Mouse (Mus musculus) intestine, embryonic 16.5 days (tissue): ENCODE results near the gene D930048N14Rik. TPM values are rescaled to one million over a fixed set of nuclear protein-coding genes. Genes with fewer than 3 reads are reported as not detected.

Experiments
- ATAC-seq: fragments of 200-750 bp; cut with Nextera tagmentation; 2 replicates; pipeline ENCODE4 v1.8.0; 2017; ENCODE audit warnings: moderate TSS enrichment, moderate library complexity
- H3K27ac ChIP-seq: fragments of 300-500 bp; sonication (generic); 2 replicates; pipeline ENCODE4 v1.5.1; 2014; ENCODE audit warnings: mild to moderate bottlenecking, low read length
- H3K27me3 ChIP-seq: fragments of 300-500 bp; sonication (generic); replicated peaks from 2 replicates; pipeline ENCODE4 v1.6.1; 2014; ENCODE audit warnings: low read length, control low read depth, mixed read lengths; ENCODE audit not compliant: control insufficient read depth, insufficient read depth
- H3K36me3 ChIP-seq: fragments of 300-500 bp; sonication (generic); 2 replicates; pipeline ENCODE4 v1.6.1; 2014; ENCODE audit warnings: low read length, control low read depth; ENCODE audit not compliant: control insufficient read depth, insufficient read depth
- H3K4me1 ChIP-seq: fragments of 300-500 bp; sonication (generic); 2 replicates; pipeline ENCODE4 v1.6.1; 2014; ENCODE audit warnings: low read length, control low read depth, mixed read lengths; ENCODE audit not compliant: control insufficient read depth, insufficient read depth
- H3K4me2 ChIP-seq: fragments of 300-500 bp; sonication (generic); 2 replicates; pipeline ENCODE4 v1.6.1; 2014; ENCODE audit warnings: low read depth, low read length, control low read depth
- H3K4me3 ChIP-seq: fragments of 300-500 bp; sonication (generic); 2 replicates; pipeline ENCODE4 v1.5.1; 2014; ENCODE audit warnings: mild to moderate bottlenecking, low read length
- H3K9ac ChIP-seq: fragments of 300-500 bp; sonication (generic); 2 replicates; pipeline ENCODE4 v1.6.1; 2014; ENCODE audit warnings: low read depth, low read length
- H3K9me3 ChIP-seq: fragments of 300-500 bp; sonication (generic); 2 replicates; pipeline ENCODE4 v1.6.1; 2016; ENCODE audit warnings: low read length, control low read depth; ENCODE audit not compliant: control insufficient read depth
- WGBS: fragments of 180-500 bp; shearing (Covaris S2); extraction: QIAGEN DNeasy Blood & Tissue Kit; methylation state at CpG from one replicate; pipeline ENCODE4 v1.1.7; 2014; 5-methylcytosine and 5-hydroxymethylcytosine counted together
- polyA plus RNA-seq: library from polyadenylated mRNA; unstranded; fragments of >200 nt; fragmentation: Nextera tagmentation; extraction: Ambion mirVana; gene quantifications from 2 replicates; pipeline ENCODE4 v1.2.1, GENCODE M21; 2015

Gene D930048N14Rik
- polyA plus RNA-seq, 1 experiment from 2014 or later: 3.7 TPM

DNA sequence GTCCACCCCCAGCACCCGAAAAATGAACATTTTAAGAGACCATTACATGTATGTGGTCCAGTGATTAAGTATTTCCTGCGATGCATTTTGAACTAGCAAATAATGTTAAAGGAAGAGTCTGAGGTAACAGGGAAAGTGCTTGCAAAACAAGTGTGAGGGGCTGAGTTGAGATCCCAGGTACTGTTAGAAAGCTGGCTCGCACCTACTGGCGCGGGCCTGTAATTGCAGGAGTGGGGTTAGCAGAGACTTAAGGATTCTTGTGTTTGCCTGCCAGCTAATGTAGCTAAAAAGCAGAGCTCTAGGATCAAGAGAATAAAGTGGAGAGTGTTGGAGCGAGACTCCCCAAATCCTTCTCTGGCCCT lies 14.4 kb upstream of the D930048N14Rik start:
- 3% methylated on average over 6 of the region's 6 CpGs for WGBS
- no peaks in the 10 kb centered on the region for H3K36me3 ChIP-seq
- peaks cover 16% of the 10 kb centered on the region for H3K4me1 ChIP-seq
- peak overlapping the region; percentile 61 for H3K4me3 ChIP-seq
- ATAC-seq: peak; percentile 39
- H3K27me3 ChIP-seq: no peaks in the 10 kb centered on the region
- H3K27ac ChIP-seq: peak overlapping the region; percentile 88
- H3K9me3 ChIP-seq: no peaks in the 10 kb centered on the region
- peak overlapping the region; percentile 86 for H3K9ac ChIP-seq
- peak overlapping the region; percentile 81 for H3K4me2 ChIP-seq

DNA sequence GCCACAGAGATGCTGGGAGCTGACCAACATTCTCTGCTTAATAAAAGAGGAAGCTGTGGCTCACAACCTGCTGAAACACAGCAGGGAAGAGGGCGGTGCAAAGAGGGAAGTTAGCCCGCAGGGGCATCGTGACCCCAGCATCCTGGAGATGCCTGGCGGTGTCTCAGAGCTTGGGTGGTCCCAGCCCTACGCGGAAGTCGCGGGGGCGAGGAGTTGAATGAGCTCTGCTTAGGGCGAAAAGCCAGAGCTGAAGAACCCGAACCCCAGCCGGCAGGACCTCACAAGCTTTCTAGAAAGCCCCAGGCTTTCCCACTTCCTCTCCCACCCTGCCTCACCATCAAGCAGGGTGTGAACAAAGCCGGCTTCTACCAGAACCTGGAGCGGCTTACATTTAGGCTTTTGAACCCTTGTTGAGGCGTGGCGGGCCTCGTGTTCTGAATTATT lies 12.8 kb upstream of the D930048N14Rik start:
- no peak for ATAC-seq
- H3K4me3 ChIP-seq: 0 out of 2 replicates have a peak overlapping the region, but pooled peaks have one; percentile 13
- WGBS: 10% methylated on average over 17 of the region's 17 CpGs

DNA sequence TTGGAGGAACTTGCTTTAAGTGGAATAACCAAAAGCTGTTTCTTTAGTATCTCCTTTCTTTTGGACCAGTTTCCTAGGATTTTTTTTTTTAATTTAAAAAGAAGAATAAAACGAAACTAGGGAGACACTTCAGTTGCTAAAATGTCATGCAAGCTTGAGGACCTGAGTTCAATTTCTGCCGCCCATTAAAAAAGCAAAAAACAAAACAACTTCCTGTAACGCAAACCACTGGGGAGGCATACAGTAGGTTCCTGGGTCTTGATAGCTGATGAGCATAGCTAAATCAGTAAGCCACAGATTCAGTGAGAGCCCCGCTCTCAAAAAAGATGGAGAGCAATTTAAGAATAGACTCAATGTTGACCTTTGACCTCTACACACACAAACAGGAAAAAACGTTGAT lies 12.3 kb upstream of the D930048N14Rik start:
- no peaks in the 10 kb centered on the region for H3K27me3 ChIP-seq
- no peak for ATAC-seq
- H3K27ac ChIP-seq: 0 out of 2 replicates have a peak overlapping the region, but pooled peaks have one; percentile 43
- H3K4me1 ChIP-seq: peaks cover 20% of the 10 kb centered on the region
- 70% methylated on average over 5 of the region's 5 CpGs for WGBS
- H3K4me3 ChIP-seq: no peak overlapping the region
- peaks cover under 1% of the 10 kb centered on the region; the same call in 1 of the 2 replicates for H3K36me3 ChIP-seq
- H3K9me3 ChIP-seq: no peaks in the 10 kb centered on the region
- 0 out of 2 replicates have a peak overlapping the region, but pooled peaks have one; percentile 31 for H3K9ac ChIP-seq
- H3K4me2 ChIP-seq: peak overlapping the region; percentile 26; the same call in 1 of the 2 replicates

More for the DNA sequence above, 12.8 kb upstream of the D930048N14Rik start:
- no peaks in the 10 kb centered on the region for H3K9me3 ChIP-seq
- peak overlapping the region; percentile 43; the same call in 1 of the 2 replicates for H3K27ac ChIP-seq
- peak overlapping the region; percentile 26 for H3K4me2 ChIP-seq
- no peaks in the 10 kb centered on the region for H3K36me3 ChIP-seq
- H3K27me3 ChIP-seq: no peaks in the 10 kb centered on the region
- peaks cover 16% of the 10 kb centered on the region for H3K4me1 ChIP-seq
- peak overlapping the region; percentile 31; the same call in 1 of the 2 replicates for H3K9ac ChIP-seq

DNA sequence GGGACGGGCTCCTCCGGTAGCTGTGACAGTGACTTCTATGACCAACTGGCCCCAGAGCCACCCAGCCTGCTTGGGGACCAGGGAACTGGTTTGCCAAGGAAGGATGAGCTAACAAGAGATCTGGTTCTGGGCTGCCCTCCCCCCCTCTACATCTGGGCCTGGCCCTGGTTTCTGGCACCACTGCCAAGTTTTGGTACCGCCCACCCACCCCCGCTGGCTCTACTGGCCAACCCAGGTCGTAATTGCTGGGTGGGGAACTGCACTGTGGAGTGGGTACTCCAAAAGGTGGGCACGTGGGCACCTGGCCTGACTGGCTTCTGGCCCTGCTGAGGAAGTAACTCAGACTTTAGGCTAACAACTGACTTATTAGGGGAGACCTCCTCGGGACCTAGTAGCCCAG lies 10.0 kb upstream of the D930048N14Rik start:
- Histone ChIP-seq H3K27me3 (no peaks in the 10 kb centered on the region), H3K36me3 (peaks cover 6% of the 10 kb centered on the region; the same call in 1 of the 2 replicates), H3K27ac (0 out of 2 replicates have a peak overlapping the region, but pooled peaks have one; percentile 4), H3K4me3 (no peak overlapping the region), H3K4me1 (peaks cover 19% of the 10 kb centered on the region), H3K9ac (no peak overlapping the region), H3K9me3 (no peaks in the 10 kb centered on the region), H3K4me2 (no peak overlapping the region)
- WGBS: 82% methylated on average over 7 of the region's 7 CpGs
- ATAC-seq: no peak

DNA sequence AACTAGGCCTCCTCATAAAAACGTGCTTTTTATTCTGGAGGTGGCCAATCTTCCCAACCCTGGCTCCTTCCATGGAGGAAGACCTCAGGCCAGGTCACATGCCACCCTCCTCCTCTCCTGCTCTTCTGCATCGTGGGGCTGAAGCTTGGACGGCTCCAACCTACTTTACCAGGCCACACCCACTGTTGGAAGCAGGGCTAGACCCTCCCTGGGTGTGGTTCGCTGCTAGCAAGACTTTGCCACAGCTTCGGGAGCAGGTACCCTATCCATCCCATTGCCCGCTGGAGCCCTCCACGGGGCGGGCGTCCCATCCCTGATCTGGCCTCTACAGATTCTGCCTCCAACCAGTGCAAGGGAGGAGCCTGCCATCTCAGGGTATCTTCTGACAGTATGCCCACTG lies 7.6 kb upstream of the D930048N14Rik start:
- Histone ChIP-seq H3K27ac (no peak overlapping the region), H3K4me3 (no peak overlapping the region), H3K36me3 (peaks cover 6% of the 10 kb centered on the region; the same call in 1 of the 2 replicates), H3K9ac (peak overlapping the region; percentile 14; the same call in 1 of the 2 replicates), H3K4me2 (no peak overlapping the region), H3K27me3 (no peaks in the 10 kb centered on the region), H3K4me1 (peaks cover 20% of the 10 kb centered on the region), H3K9me3 (no peaks in the 10 kb centered on the region)
- WGBS: 68% methylated on average over 9 of the region's 9 CpGs
- ATAC-seq: no peak

DNA sequence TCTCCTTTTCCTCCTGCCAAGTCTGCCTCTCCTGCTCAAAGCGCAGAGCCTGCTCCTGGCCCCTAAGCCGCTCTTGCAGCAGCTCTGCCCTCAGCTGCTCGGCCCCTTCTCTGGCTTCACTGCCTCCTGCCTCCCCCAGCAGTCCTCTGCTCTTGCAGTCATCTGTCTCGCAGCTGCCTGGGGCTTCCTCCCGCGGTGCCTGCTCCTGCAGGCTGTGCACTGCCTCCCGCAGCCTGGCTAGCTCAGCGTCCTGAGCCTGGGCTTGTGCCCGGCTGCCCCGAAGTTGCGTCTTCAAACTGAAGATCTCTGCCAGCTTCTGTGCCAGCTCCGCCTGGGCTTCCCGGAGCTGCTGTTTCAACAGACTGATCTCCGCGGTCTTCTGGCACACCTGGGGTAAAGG lies 7.0 kb upstream of the D930048N14Rik start:
- Histone ChIP-seq H3K27ac (peak overlapping the region; percentile 28; the same call in 1 of the 2 replicates), H3K27me3 (no peaks in the 10 kb centered on the region), H3K4me2 (no peak overlapping the region), H3K9me3 (no peaks in the 10 kb centered on the region), H3K4me3 (no peak overlapping the region), H3K9ac (peak overlapping the region; percentile 14; the same call in 1 of the 2 replicates), H3K4me1 (peaks cover 26% of the 10 kb centered on the region), H3K36me3 (peaks cover 6% of the 10 kb centered on the region; the same call in 1 of the 2 replicates)
- no peak for ATAC-seq
- 56% methylated on average over 15 of the region's 15 CpGs for WGBS

DNA sequence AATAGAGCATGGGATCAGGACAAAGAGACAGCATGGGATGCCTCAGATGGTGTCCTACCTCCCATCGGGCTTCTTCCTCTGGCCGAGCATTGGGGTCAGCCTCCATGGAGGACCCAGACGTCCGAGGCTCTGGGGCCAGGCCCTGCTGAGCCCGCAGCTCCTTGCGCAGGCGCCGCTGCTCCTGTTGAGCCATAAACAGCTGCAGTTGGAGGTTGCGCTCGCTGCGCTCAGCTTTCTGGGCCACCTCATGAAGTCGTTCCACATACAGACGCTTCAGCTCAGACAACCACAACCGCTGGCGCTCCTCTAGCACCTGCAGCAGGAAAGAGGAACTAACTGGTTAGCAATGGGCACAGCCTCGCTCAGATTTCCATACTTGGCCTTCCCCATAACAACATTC lies 6.5 kb upstream of the D930048N14Rik start:
- no peak overlapping the region for H3K4me3 ChIP-seq
- H3K9me3 ChIP-seq: no peaks in the 10 kb centered on the region
- no peak for ATAC-seq
- H3K9ac ChIP-seq: 0 out of 2 replicates have a peak overlapping the region, but pooled peaks have one; percentile 14
- no peak overlapping the region for H3K4me2 ChIP-seq
- peaks cover 31% of the 10 kb centered on the region for H3K4me1 ChIP-seq
- 72% methylated on average over 16 of the region's 16 CpGs for WGBS
- no peak overlapping the region for H3K27ac ChIP-seq
- H3K36me3 ChIP-seq: peaks cover 6% of the 10 kb centered on the region; the same call in 1 of the 2 replicates
- H3K27me3 ChIP-seq: no peaks in the 10 kb centered on the region

DNA sequence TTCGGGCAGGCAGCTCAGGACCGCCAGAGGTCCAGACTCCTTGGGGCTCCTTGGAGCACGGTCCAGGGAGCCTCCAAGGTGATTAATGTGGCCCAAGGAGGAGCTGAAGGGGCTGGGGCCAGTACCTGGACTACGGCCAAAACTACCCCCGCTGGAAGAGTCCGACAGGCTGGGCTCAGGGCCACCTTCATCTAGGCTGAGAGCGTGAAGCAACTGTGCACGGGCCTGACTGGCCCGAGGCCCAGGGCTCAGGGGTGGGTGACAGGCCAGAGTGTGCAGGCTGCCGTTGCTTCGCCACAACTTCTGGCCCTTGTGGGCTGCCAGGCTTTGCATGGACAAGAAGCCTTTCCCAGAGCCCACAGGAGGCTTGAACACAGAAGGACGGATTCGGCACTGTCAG lies 5.5 kb upstream of the D930048N14Rik start:
- no peak overlapping the region for H3K4me3 ChIP-seq
- WGBS: 76% methylated on average over 13 of the region's 13 CpGs
- no peaks in the 10 kb centered on the region for H3K9me3 ChIP-seq
- H3K27me3 ChIP-seq: no peaks in the 10 kb centered on the region
- peaks cover 6% of the 10 kb centered on the region; the same call in 1 of the 2 replicates for H3K36me3 ChIP-seq
- H3K4me2 ChIP-seq: no peak overlapping the region
- no peak overlapping the region for H3K27ac ChIP-seq
- no peak for ATAC-seq
- 0 out of 2 replicates have a peak overlapping the region, but pooled peaks have one; percentile 19 for H3K9ac ChIP-seq
- H3K4me1 ChIP-seq: peaks cover 40% of the 10 kb centered on the region

DNA sequence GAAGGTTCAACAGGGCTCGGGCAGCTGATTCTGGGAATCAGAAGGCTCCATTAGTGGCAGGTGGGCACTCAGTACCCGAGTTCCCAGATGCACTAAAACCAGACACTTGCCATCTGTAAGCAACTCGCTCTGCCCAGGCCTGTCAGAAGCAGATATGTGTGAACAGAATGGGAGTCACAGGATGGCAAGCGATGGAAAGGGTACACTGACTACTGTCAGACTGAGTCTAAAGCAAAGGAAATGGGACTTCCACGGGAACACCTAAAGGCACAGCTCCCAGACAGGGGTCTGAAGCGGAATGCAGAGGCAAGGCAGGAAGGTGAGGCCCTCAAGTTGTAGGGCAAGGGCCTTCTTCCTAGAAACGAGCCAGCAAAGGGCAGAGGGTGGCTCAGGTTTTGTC lies 4.5 kb upstream of the D930048N14Rik start:
- ATAC-seq: no peak
- peaks cover 6% of the 10 kb centered on the region; the same call in 1 of the 2 replicates for H3K36me3 ChIP-seq
- no peaks in the 10 kb centered on the region for H3K9me3 ChIP-seq
- no peak overlapping the region for H3K4me2 ChIP-seq
- H3K4me3 ChIP-seq: no peak overlapping the region
- no peak overlapping the region for H3K27ac ChIP-seq
- no peaks in the 10 kb centered on the region for H3K27me3 ChIP-seq
- H3K4me1 ChIP-seq: peaks cover 34% of the 10 kb centered on the region
- WGBS: 76% methylated on average over 7 of the region's 7 CpGs
- 0 out of 2 replicates have a peak overlapping the region, but pooled peaks have one; percentile 10 for H3K9ac ChIP-seq
